Mouse (Mus musculus): Measurements from ENCODE around the gene Pald1. TPM values are rescaled to one million over a fixed set of nuclear protein-coding genes. Genes with fewer than 3 reads are reported as not detected.

Gene Pald1
- total and polyA plus RNA-seq, 3 experiments: 2.9 to 6.4 TPM; not detected in 1

- TF ChIP-seq KAT2A (conservative IDR thresholded peaks at IDR 0.05; ENCODE audit: low read depth, low read length) (no peak), TCF12 (IDR thresholded peaks at IDR 0.05; ENCODE audit: low read depth, low read length) (no peak), UBTF (IDR thresholded peaks at IDR 0.05; ENCODE audit: borderline replicate concordance, insufficient read depth, low read depth, low read length) (no peak)
Observed at GRCm38 (mm10) chr10:61426251-61426757, 43.0 kb upstream of the Pald1 start (continued).

GRCm38 (mm10) chr10:61425047-61425446, 41.7 kb upstream of the Pald1 start:
- Histone ChIP-seq H3K79me2 (ENCODE audit: control insufficient read depth, insufficient read depth, low read length, poor library complexity) (no peaks in the 10 kb centered on the region), H3K9me3 (replicated peaks; ENCODE audit: insufficient read depth, low read length) (no peaks in the 10 kb centered on the region), H3K36me3 (ENCODE audit: control insufficient read depth in 1 of 2, insufficient read depth in 2 of 2, low read length in 2 of 2) (no peaks in the 10 kb centered on the region), H3K27me3 (ENCODE audit: control insufficient read depth in 1 of 2, insufficient read depth in 2 of 2, low read length in 2 of 2) (no peaks in the 10 kb centered on the region), H3K4me3 (ENCODE audit: control insufficient read depth in 1 of 2, insufficient read depth in 1 of 2, low read depth in 2 of 2, low read length in 2 of 2) (no peak overlapping the region), H3K4me1 (ENCODE audit: control insufficient read depth in 1 of 2, insufficient read depth in 2 of 2, low read length in 2 of 2) (no peaks in the 10 kb centered on the region), H3K9ac (ENCODE audit: control insufficient read depth, low read depth, low read length, poor library complexity, severe bottlenecking) (no peak overlapping the region), H3K27ac (ENCODE audit: control insufficient read depth, low read depth, low read length) (no peak overlapping the region)
- DNase-seq (ENCODE audit: low read depth, low spot score): no peak
- TF ChIP-seq ZKSCAN1 (IDR thresholded peaks at IDR 0.05; ENCODE audit: low read depth, low read length) (no peak), RCOR1 (IDR thresholded peaks at IDR 0.05; ENCODE audit: low read depth, low read length) (no peak), CTCF (IDR thresholded peaks at IDR 0.05 in 2 of 3, conservative IDR thresholded peaks at IDR 0.05 in 1 of 3; ENCODE audit: control insufficient read depth in 1 of 3, insufficient read depth in 1 of 3, low read depth in 2 of 3, low read length in 3 of 3, poor library complexity in 1 of 3, severe bottlenecking in 1 of 3) (no peak), POLR2A (IDR thresholded peaks at IDR 0.05; ENCODE audit: control insufficient read depth in 1 of 2, insufficient read depth in 1 of 2, low read depth in 1 of 2, low read length in 2 of 2, poor library complexity in 1 of 2) (no peak), HCFC1 (IDR thresholded peaks at IDR 0.05; ENCODE audit: low read depth, low read length) (no peak), USF1 (IDR thresholded peaks at IDR 0.05; ENCODE audit: low read depth, low read length) (no peak), NRF1 (IDR thresholded peaks at IDR 0.05; ENCODE audit: insufficient read depth, low read depth, low read length, poor library complexity, severe bottlenecking) (no peak), MAZ (IDR thresholded peaks at IDR 0.05; ENCODE audit: low read depth, low read length) (no peak), MYB (IDR thresholded peaks at IDR 0.05; ENCODE audit: low read depth, low read length) (no peak), ZMIZ1 (IDR thresholded peaks at IDR 0.05; ENCODE audit: low read depth, low read length) (no peak), GABPA (IDR thresholded peaks at IDR 0.05; ENCODE audit: low read depth, low read length) (no peak), MYC (IDR thresholded peaks at IDR 0.05; ENCODE audit: low read depth, low read length) (no peak), USF2 (IDR thresholded peaks at IDR 0.05; ENCODE audit: borderline replicate concordance in 1 of 2, insufficient read depth in 1 of 2, low read depth in 1 of 2, low read length in 2 of 2) (no peak), SMC3 (IDR thresholded peaks at IDR 0.05; ENCODE audit: low read depth, low read length) (no peak), POLR2AphosphoS5 (IDR thresholded peaks at IDR 0.05; ENCODE audit: borderline replicate concordance, low read depth, low read length) (no peak), E2F4 (IDR thresholded peaks at IDR 0.05; ENCODE audit: borderline replicate concordance, low read depth, low read length) (no peak), EP300 (IDR thresholded peaks at IDR 0.05; ENCODE audit: low read depth in 1 of 2, low read length in 2 of 2) (no peak), JUND (IDR thresholded peaks at IDR 0.05; ENCODE audit: low read depth, low read length) (no peak), CHD1 (IDR thresholded peaks at IDR 0.05; ENCODE audit: low read depth, low read length) (no peak)

Data from MEL (cell line).